Mouse (Mus musculus) heart, adult 9 months (tissue): ENCODE measurements around the gene Slc30a9.
A peak's percentile ranks its signal among the peaks of the same experiment; 100 is the strongest.

Experiments used
- DNase-seq, 2 experiments: peaks; one replicate each; pipeline ENCODE4 v3.0.0; 2022; ENCODE audit warnings: low spot score in 2 of 2

The Slc30a9 gene

GRCm38 (mm10) chr5:67306698-67307521, at the start of gene Slc30a9:
TSS of gene Slc30a9 (plus strand) at chr5:67306955.
- peak; percentile 90 for DNase-seq

DNA sequence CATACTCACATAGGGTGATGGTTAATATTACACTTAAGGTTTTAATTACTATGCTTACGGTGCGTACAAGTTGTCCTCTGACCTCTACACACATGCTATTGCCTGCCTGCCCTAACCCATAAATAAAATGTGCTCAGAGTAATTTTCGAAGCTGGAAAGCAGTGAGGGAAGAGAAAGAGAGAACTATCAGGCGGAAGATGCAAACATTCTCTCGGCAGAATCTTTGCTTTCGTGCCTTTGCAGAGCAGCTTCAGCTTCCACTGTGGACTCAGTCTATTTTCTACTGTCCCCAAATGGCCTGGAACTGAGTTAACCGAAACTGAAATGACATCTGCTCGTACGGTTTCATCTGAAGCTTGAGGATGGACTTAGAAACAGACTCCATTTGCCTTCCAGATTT, 48.3 kb upstream of the Slc30a9 start:
- DNase-seq = no peak

GRCm38 (mm10) chr5:67260159-67260530, 46.6 kb upstream of the Slc30a9 start:
- DNase-seq = no peak

GRCm38 (mm10) chr5:67260531-67261371, 46.0 kb upstream of the Slc30a9 start, which contains the start of gene Tmem33:
TSS of gene Tmem33 (plus strand) at chr5:67260565.
- peak; percentile 94 to 96 for DNase-seq

DNA sequence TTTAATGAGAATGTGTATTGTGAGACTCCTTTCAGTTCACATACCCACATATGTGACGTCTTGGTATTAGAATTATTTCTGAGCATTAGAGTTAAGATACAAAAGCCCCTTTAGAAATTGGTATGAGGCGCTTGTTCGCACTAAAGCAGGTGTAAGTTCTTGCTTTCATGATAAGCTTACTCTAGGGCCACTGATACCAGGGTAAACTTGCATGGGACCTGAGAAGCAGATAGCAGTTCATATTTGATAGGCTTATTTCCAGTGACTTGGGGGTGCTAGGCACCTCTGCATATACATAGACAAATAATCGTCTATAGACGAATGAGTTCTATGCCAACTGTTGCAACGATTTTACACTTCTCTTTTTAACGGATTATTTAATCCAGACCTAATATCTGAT, 43.8 kb upstream of the Slc30a9 start:
- no peak for DNase-seq

- no peak for DNase-seq
Measured at GRCm38 (mm10) chr5:67266106-67266505, 40.6 kb upstream of the Slc30a9 start.

- no peak for DNase-seq
Measured at GRCm38 (mm10) chr5:67269309-67269708, 37.4 kb upstream of the Slc30a9 start.

DNA sequence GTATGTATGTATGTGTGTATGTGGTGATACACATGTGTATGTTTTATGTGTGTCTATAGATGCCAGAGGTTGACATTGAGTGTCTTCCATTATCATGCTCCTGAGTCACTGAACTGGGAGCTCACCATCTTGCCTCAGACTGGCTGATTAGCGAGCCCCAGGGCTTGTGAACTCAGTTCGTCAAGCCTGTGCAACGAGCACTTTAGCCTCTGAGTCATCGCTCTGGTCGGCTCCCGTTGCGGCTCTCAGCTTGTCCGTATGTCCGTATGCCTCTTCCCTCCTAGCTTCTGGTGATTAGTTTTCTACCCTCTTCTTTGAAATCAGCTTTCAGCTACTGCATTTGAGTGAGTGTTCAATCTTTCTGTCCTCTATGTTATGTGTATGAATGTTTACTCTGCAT, 27.3 kb upstream of the Slc30a9 start:
- no peak for DNase-seq

DNA sequence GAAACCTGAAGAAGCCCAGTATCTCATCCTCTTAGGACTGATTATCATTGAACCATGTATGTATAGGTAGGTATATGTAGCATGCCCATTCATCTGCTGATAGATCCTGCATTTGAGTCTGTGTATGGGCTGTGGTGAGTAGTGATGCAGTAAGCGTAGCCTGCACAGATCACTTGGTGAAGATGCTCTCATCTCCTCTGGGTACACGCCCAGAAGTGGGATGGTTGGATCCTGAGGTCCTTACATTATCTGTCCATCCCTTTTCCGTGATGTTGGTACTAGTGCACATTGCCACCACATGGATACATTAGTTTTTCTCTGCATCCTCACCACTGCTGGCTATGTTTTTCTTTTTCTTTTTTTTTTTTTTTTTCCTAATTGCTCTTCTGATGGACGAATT, 26.9 kb upstream of the Slc30a9 start:
- DNase-seq = no peak

DNA sequence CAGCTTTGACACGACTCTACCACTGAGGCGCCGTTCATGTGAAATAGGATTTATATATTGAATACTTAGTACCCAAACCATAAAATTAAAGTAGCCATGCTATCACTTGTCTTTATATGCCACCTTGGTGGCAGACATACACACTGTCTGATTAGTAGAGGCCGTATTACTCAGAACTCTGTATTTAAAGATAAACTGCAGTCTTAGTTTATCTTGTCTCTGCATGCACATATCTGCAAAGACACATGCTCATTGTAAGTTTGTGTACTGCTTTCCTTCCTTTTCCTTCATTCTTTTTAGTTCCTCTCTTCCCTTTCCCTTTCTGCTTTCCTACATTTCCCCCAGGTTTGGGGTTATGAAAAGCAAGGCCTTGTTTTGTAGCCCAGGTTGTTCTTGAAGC, 26.4 kb upstream of the Slc30a9 start:
- DNase-seq = no peak

- no peak for DNase-seq
Measured at GRCm38 (mm10) chr5:67295029-67295428, 11.7 kb upstream of the Slc30a9 start.

DNA sequence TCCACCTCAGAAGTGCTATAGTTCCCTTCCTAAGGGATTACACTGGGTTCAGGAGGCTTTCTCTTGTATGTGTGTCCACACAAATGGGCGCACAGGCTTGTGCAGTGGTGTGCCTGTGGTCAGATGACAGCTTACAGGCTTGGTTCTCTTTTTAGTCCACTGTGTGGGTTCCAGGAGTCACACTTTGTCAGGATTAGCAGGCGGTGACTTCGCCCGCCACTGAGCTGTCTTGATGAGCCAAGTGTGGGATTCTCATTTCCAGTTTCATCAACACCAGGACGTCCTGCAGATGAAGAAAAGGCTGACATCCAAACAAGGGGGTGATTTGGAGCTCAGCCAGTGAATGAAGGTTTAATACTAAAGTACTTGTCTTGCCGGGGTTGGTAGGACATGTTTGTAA, 11.1 kb upstream of the Slc30a9 start:
- no peak for DNase-seq

DNA sequence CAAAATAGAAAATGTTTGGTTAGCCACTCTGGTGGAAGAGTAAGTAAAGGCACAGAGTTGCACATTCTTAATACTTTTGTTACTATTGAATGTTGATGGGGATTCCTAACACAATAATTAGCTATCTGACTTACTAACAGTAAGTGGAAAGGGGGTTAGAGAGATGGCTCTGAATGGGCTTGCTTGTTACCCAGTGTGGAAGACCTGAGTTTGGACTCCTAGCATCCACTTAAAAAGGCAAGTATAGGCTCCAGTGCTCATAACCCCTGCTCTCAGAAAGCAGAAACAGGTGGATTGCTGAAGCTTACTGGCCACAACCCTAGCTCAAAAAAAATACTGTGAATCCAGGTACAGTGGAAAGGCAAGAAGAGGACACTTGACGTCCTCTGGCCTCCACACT, 10.6 kb upstream of the Slc30a9 start:
- no peak for DNase-seq

GRCm38 (mm10) chr5:67297026-67297813, 9.5 kb upstream of the Slc30a9 start:
- peak in 1 of 2 experiments; percentile 17 for DNase-seq

DNA sequence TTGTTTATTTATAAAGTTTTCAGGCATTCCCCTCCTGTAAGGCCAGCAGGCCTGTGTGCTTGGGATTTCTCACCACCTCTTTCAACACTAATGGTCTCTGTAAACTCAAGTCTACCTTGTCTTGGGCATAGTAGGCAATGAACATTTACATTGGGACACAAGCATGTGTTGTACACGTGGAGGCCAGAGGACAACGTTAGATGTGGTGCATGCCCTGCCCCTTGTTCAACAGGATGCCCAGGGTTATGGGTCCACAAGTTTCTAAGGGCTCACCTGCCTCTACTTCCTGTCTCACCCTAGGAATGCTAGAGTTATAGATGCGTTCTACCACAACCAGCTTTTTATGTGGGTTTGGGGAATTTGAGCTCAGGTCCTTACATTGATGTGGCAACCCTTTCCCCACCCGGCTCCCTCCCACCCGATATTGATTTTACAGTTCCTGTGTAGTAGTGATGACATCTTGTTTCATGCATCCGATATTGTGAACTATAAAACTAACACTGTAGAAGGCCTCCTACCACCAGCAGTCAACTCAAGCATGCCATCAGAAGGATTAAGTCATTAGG, 6.8 kb upstream of the Slc30a9 start:
- DNase-seq = no peak

DNA sequence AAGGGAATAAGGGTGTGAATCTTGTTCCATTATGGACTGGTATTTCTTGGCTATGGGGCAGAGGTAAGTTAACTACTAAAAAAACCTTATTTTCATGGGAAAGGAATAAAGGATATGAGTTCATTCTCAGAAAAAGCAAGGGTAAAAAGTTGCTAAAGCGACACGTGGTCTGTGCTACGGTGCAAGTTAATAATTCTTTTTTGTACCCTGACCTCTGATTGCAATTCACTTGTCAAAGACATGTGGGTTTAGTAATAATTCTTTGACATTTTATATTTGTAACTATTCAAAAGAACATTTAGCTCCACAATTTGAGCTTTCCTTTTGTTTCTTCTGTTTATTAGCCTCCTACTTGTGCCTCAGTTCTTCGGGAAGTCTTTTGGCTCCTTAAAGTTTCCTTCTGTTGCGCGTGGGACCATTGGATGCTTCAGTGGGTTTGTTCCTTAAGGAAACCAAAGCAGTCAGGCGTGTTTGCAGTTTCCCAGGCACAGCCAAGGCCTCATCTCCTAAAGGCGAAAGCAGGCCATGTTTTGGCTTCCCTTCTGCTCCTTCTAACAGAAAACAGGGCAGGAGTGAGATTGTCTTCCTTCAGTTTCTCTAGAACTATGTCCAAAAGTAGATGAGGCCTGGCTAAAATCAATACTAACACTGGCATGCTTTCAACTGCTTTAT, 5.7 kb upstream of the Slc30a9 start:
- no peak for DNase-seq

DNA sequence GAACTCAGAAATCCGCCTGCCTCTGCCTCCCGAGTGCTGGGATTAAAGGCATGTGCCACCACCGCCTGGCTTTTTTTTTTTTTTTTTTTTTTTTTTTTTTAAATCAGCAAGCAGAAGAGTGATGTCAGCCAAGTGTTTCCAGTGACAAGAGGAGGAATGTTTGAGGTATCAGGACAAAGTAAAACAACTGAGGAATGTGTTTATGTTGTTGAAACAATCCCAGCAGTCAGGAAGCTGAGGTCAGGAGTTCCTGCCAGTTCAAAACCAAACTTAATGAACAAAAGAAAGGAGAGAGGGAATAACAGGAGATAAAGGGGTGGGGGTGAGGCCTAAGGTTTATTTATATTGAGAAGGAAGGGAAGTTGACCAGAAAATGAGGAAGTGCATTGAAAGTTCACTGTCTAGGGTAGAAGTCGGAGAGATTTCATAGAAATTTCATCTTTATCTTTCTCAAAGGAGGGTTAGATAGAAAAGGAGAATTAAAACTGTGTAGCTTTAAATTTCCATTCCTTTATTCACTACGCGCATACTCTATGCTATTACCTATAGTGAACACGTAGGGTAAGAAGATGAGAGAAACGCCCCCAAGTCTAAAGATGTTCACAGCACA, 4.9 kb upstream of the Slc30a9 start:
- DNase-seq = peak in 1 of 2 experiments; percentile 21

DNA sequence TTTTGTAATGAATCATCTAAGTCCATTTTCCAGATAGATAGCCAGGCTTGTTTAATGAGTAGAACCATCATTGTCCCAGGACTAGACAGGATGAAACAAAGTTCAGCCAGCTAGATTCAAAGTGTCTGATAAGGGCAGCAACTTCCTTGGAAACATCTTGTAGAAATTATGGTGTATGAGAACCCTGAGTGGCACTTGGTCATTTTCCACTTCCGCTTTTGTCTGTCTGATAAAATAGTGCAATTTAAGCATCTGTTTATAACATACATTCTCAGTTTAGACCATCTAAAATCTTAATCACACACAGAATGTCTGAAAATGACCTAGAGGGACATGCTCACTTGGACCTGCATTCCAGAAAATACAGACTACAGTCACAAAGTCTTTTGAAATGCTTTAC, 2.9 kb upstream of the Slc30a9 start:
- DNase-seq = no peak

GRCm38 (mm10) chr5:67307659-67308222, 986 bp downstream of the Slc30a9 start:
- no peak for DNase-seq

DNA sequence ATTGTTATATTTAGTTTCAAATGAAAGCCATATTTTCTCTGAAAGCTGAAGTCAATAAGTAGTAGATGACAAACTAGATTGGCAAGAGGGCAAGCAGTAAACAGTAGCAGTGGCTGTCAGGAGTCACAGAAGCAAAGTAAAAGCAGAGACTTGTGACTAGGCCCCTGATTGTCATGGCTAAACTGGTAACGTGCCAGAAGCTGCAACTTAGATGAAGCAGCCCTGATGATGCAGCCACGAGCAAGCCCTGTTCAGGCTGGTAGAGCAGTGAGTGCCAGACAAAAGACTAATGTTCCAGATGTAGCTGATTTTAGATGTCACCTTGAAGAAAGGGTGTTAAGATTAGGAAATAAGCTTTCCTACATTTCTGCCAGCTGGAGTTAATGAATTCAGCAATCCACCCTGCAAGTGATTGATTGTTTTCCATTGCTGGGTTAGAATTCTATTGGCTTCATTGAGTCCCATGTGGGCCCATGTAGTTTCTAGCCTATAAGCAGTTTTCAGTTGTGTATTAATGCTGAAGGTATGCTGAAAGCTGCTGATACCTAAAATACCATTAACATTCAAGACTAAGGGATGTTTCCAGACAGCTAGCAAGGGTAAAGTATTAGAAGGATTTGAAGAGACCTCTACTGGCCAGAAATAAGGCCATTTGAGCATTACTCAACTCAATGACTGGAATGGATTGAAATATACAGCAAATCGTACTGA, 5.2 kb downstream of the Slc30a9 start:
- DNase-seq = no peak
